Mouse (Mus musculus) CH12F3 (cell line): ENCODE measurements around the gene BC028528.
"Not testable (repeated sequence)": the region's sequence is repeated elsewhere in the genome, so short reads cannot be mapped to it uniquely, and the experiment has no call there.

Source experiments
- in situ Hi-C: fragments of 300-500 bp; cut with MboI; formaldehyde crosslinking; loops from 2 replicates; pipeline ENCODE4 v1.14.3; 2020; ENCODE audit warnings: low sequenced_read_pairs

The BC028528 gene

GRCm38 (mm10) chr3:95881979-95882815, 9.6 kb downstream of the BC028528 start, which contains the start of gene Ciart:
Gene Ciart, minus strand, starts transcription at chr3:95882251.
- in situ Hi-C loops = no loop called here

- in situ Hi-C loops = no loop called here
Observed at GRCm38 (mm10) chr3:95879063-95879462, 12.7 kb downstream of the BC028528 start.

- in situ Hi-C loops = no loop called here
Observed at GRCm38 (mm10) chr3:95872048-95872447, 19.8 kb downstream of the BC028528 start.

GRCm38 (mm10) chr3:95871392-95871867, 20.4 kb downstream of the BC028528 start, which contains the start of gene Mrps21:
Gene Mrps21, minus strand, starts transcription at chr3:95871519.
- in situ Hi-C loops = no loop called here

- in situ Hi-C loops = no loop called here
Observed at GRCm38 (mm10) chr3:95870976-95871375, 20.8 kb downstream of the BC028528 start.

- in situ Hi-C loops = no loop called here
Observed at GRCm38 (mm10) chr3:95867408-95867807, 24.4 kb downstream of the BC028528 start.

- in situ Hi-C loops = no loop called here
Observed at GRCm38 (mm10) chr3:95866071-95866470, 25.7 kb downstream of the BC028528 start.

- in situ Hi-C loops = no loop called here
Observed at GRCm38 (mm10) chr3:95865571-95865970, 26.2 kb downstream of the BC028528 start.

- in situ Hi-C loops = no loop called here
Observed at GRCm38 (mm10) chr3:95865050-95865449, 26.8 kb downstream of the BC028528 start.

- in situ Hi-C loops = no loop called here
Observed at GRCm38 (mm10) chr3:95863578-95863977, 28.2 kb downstream of the BC028528 start.

- in situ Hi-C loops = no loop called here
Observed at GRCm38 (mm10) chr3:95861796-95862195, 30.0 kb downstream of the BC028528 start.

GRCm38 (mm10) chr3:95861216-95861615, 30.6 kb downstream of the BC028528 start:
- in situ Hi-C loops = no loop called here

- in situ Hi-C loops = no loop called here
Observed at GRCm38 (mm10) chr3:95860323-95860722, 31.5 kb downstream of the BC028528 start.

- in situ Hi-C loops = not testable (repeated sequence)
Observed at GRCm38 (mm10) chr3:95858278-95858677, 33.5 kb downstream of the BC028528 start.

GRCm38 (mm10) chr3:95857050-95857449, 34.8 kb downstream of the BC028528 start:
- in situ Hi-C loops = not testable (repeated sequence)

GRCm38 (mm10) chr3:95856115-95856514, 35.7 kb downstream of the BC028528 start:
- in situ Hi-C loops = no loop called here

- in situ Hi-C loops = no loop called here
Observed at GRCm38 (mm10) chr3:95855502-95856089, 36.2 kb downstream of the BC028528 start, which contains the start of gene Prpf3. Gene Prpf3, minus strand, starts transcription at chr3:95855885.

- in situ Hi-C loops = no loop called here
Observed at GRCm38 (mm10) chr3:95851317-95851716, 40.5 kb downstream of the BC028528 start.

- in situ Hi-C loops = no loop called here
Observed at GRCm38 (mm10) chr3:95850611-95851010, 41.2 kb downstream of the BC028528 start.

- in situ Hi-C loops = no loop called here
Observed at GRCm38 (mm10) chr3:95842503-95843214, 49.1 kb downstream of the BC028528 start.

GRCm38 (mm10) chr3:95839250-95839649, 52.6 kb downstream of the BC028528 start:
- in situ Hi-C loops = no loop called here
